Mouse (Mus musculus): Measurements from ENCODE around the gene Gmnn.
"Not testable (repeated sequence)": the region's sequence is repeated elsewhere in the genome, so short reads cannot be mapped to it uniquely, and the experiment has no call there.

The Gmnn gene

GRCm38 (mm10) chr13:24761403-24762227, at the start of gene Gmnn:
Gmnn (minus strand) TSS chr13:24761923.
- DNase-seq (ENCODE audit: low spot score in 2 of 2) = peak; percentile 94 to 98

GRCm38 (mm10) chr13:24806079-24806478, 44.4 kb upstream of the Gmnn start:
- no peak for DNase-seq (ENCODE audit: low spot score in 2 of 2)

- DNase-seq (ENCODE audit: low spot score in 2 of 2) = no peak
Observed at GRCm38 (mm10) chr13:24803196-24803595, 41.5 kb upstream of the Gmnn start.

GRCm38 (mm10) chr13:24802131-24802691, 40.5 kb upstream of the Gmnn start:
- DNase-seq (ENCODE audit: low spot score in 2 of 2) = peak; percentile 46 to 79

- DNase-seq (ENCODE audit: low spot score in 2 of 2) = peak; percentile 62 to 86
Observed at GRCm38 (mm10) chr13:24801308-24801921, 39.7 kb upstream of the Gmnn start, which contains the start of gene BC005537. BC005537 (plus strand) TSS chr13:24801657.

- DNase-seq (ENCODE audit: low spot score in 2 of 2) = peak; percentile 97 to 98
Observed at GRCm38 (mm10) chr13:24800674-24801307, 39.1 kb upstream of the Gmnn start.

- peak; percentile 32 to 74 for DNase-seq (ENCODE audit: low spot score in 2 of 2)
Observed at GRCm38 (mm10) chr13:24799925-24800673, 38.4 kb upstream of the Gmnn start.

GRCm38 (mm10) chr13:24799378-24799777, 37.7 kb upstream of the Gmnn start:
- DNase-seq (ENCODE audit: low spot score in 2 of 2) = no peak

- no peak for DNase-seq (ENCODE audit: low spot score in 2 of 2)
Observed at GRCm38 (mm10) chr13:24798686-24799085, 37.0 kb upstream of the Gmnn start.

GRCm38 (mm10) chr13:24792411-24793045, 30.8 kb upstream of the Gmnn start:
- no peak for DNase-seq (ENCODE audit: low spot score in 2 of 2)

GRCm38 (mm10) chr13:24791349-24791748, 29.6 kb upstream of the Gmnn start:
- peak; percentile 32 to 65 for DNase-seq (ENCODE audit: low spot score in 2 of 2)

- DNase-seq (ENCODE audit: low spot score in 2 of 2) = peak in 1 of 2 experiments; percentile 20
Observed at GRCm38 (mm10) chr13:24787477-24787876, 25.8 kb upstream of the Gmnn start.

- DNase-seq (ENCODE audit: low spot score in 2 of 2) = peak in 1 of 2 experiments; percentile 60
Observed at GRCm38 (mm10) chr13:24786014-24786490, 24.3 kb upstream of the Gmnn start.

GRCm38 (mm10) chr13:24781916-24782315, 20.2 kb upstream of the Gmnn start:
- DNase-seq (ENCODE audit: low spot score in 2 of 2) = peak in 1 of 2 experiments; percentile 47

GRCm38 (mm10) chr13:24778706-24779380, 17.1 kb upstream of the Gmnn start:
- DNase-seq (ENCODE audit: low spot score in 2 of 2) = no peak

- DNase-seq (ENCODE audit: low spot score in 2 of 2) = no peak
Observed at GRCm38 (mm10) chr13:24778026-24778425, 16.3 kb upstream of the Gmnn start.

- DNase-seq (ENCODE audit: low spot score in 2 of 2) = peak; percentile 66 to 76
Observed at GRCm38 (mm10) chr13:24776146-24776844, 14.6 kb upstream of the Gmnn start.

GRCm38 (mm10) chr13:24771482-24771881, 9.8 kb upstream of the Gmnn start:
- not testable (repeated sequence) for DNase-seq (ENCODE audit: low spot score in 2 of 2)

GRCm38 (mm10) chr13:24767809-24768208, 6.1 kb upstream of the Gmnn start:
- DNase-seq (ENCODE audit: low spot score in 2 of 2) = not testable (repeated sequence)

Data from spleen, postnatal 4 days (tissue).